Comparison of ENCODE assay signal across 10 mouse cellular contexts in the genomic region with DNA sequence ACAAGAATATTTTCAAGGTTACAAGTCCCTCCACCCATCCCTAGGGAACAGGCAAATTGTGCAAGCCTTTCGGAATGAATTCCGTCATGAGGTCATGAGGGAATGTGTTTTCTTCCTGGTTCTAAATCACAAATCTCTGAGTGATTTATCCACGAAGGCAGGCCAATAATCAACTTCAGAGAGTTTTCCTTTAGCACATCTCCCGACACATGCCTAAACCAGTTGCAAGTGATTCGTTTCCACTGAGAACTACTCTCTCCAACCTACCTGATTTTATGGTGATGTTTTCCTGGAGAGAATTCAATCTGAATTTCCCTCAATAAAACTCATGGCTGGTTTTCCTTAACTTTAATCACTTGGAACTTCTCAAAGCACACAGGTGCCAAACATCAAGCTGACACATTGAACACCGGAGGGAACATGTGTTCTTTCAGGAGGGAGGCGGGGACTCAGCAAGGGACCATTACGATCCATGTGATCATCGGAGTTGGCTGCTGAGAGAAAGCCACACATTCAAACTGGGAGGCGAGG.
DNase-seq lines count a peak whose midpoint lies in the region; ATAC-seq lines count a peak whose summit lies in the region.
"Had no signal": no experiment of that assay in that cellular context is flagged by ENCODE, and none has a peak within 500 bp of the region (broad histone marks: within the 10 kb centered on the region; RNA-seq: fewer than 3 reads in every experiment).

No protein-coding gene starts in this region.

- no peaks in the 10 kb centered on the region for H3K27me3 ChIP-seq in heart, embryonic 12.5 days (replicated peaks)
- no peaks in the 10 kb centered on the region for H3K27me3 ChIP-seq in forebrain, embryonic 14.5 days (replicated peaks; ENCODE audit: control insufficient read depth, insufficient read depth, low read length)
- H3K27me3 ChIP-seq: midbrain, embryonic 15.5 days had no signal

- WGBS in heart, embryonic 12.5 days = 66% methylated on average over 10 of the region's 10 CpGs
- WGBS in forebrain, embryonic 14.5 days = 84% methylated on average over 10 of the region's 10 CpGs

- H3K9ac ChIP-seq in heart, embryonic 12.5 days = no peak overlapping the region
- H3K9ac ChIP-seq in forebrain, embryonic 14.5 days (ENCODE audit: low read length) = no peak overlapping the region
- H3K9ac ChIP-seq: liver, postnatal 0 days; midbrain, embryonic 15.5 days had no signal

- H3K4me3 ChIP-seq in heart, embryonic 12.5 days = no peak overlapping the region
- no peak overlapping the region for H3K4me3 ChIP-seq in brown adipose tissue, adult 24 weeks (ENCODE audit: insufficient read depth, low read depth, low read length)
- H3K4me3 ChIP-seq in forebrain, embryonic 14.5 days (ENCODE audit: low read depth, low read length) = no peak overlapping the region
- H3K4me3 ChIP-seq: midbrain, embryonic 15.5 days had no signal

- intact Hi-C loops in heart, postnatal 10 days (cut with DNase I) = no loop called here

- DNase-seq in heart, adult 18-20 months = peak; percentile 82 to 84
- peak; percentile 69 to 73 for DNase-seq in heart, postnatal 10 days
- peak; percentile 9 to 13 for DNase-seq in kidney, postnatal 4 days
- DNase-seq in forebrain, embryonic 14.5 days (ENCODE audit: low spot score) = no peak
- no peak for DNase-seq in layer of hippocampus, adult 9-10 months (ENCODE audit: low spot score)
- DNase-seq: liver, postnatal 0 days had no signal

- H3K36me3 ChIP-seq in heart, embryonic 12.5 days = no peaks in the 10 kb centered on the region
- H3K36me3 ChIP-seq in forebrain, embryonic 14.5 days (ENCODE audit: control insufficient read depth, insufficient read depth, low read length) = no peaks in the 10 kb centered on the region
- H3K36me3 ChIP-seq: midbrain, embryonic 15.5 days had no signal

- H3K27ac ChIP-seq in heart, embryonic 12.5 days (ENCODE audit: poor library complexity, severe bottlenecking) = no peak overlapping the region
- peak overlapping the region; percentile 93 for H3K27ac ChIP-seq in brown adipose tissue, adult 24 weeks (replicated peaks; ENCODE audit: low read depth, low read length)
- H3K27ac ChIP-seq in forebrain, embryonic 14.5 days (ENCODE audit: low read depth, low read length) = no peak overlapping the region
- H3K27ac ChIP-seq: midbrain, embryonic 15.5 days had no signal

- no peak for ATAC-seq in heart, embryonic 12.5 days (ENCODE audit: insufficient number of reproducible peaks, low FRiP score)
- no peak for ATAC-seq in forebrain, embryonic 14.5 days
- ATAC-seq in granulocyte monocyte progenitor cell, adult 5-6 weeks (replicated peaks; ENCODE audit: poor library complexity, severe bottlenecking) = no peak
- ATAC-seq: liver, postnatal 0 days; midbrain, embryonic 15.5 days had no signal

- no peak overlapping the region for H3K4me2 ChIP-seq in heart, embryonic 12.5 days
- H3K4me2 ChIP-seq in forebrain, embryonic 14.5 days (ENCODE audit: low read length) = no peak overlapping the region
- H3K4me2 ChIP-seq: midbrain, embryonic 15.5 days had no signal

- no peaks in the 10 kb centered on the region for H3K4me1 ChIP-seq in heart, embryonic 12.5 days (replicated peaks)
- peaks cover 7% of the 10 kb centered on the region; the same call in 1 of the 2 replicates for H3K4me1 ChIP-seq in brown adipose tissue, adult 24 weeks (ENCODE audit: control insufficient read depth, insufficient read depth, insufficient read length, low read length)
- no peaks in the 10 kb centered on the region for H3K4me1 ChIP-seq in forebrain, embryonic 14.5 days (ENCODE audit: control insufficient read depth, insufficient read depth, low read length)
- H3K4me1 ChIP-seq: midbrain, embryonic 15.5 days had no signal

- no peaks in the 10 kb centered on the region for H3K9me3 ChIP-seq in heart, embryonic 12.5 days (replicated peaks)
- no peaks in the 10 kb centered on the region for H3K9me3 ChIP-seq in forebrain, embryonic 14.5 days (replicated peaks; ENCODE audit: control insufficient read depth, low read length)
- H3K9me3 ChIP-seq: midbrain, embryonic 15.5 days had no signal

Comparison
In these comparisons a context has a peak if more than half of its experiments do, and no peak if none do; other contexts are left out.
1. DNase-seq: peak in heart, adult 18-20 months (2 of 2), heart, postnatal 10 days (2 of 2) and kidney, postnatal 4 days (2 of 2); none in forebrain, embryonic 14.5 days (single experiment) and layer of hippocampus, adult 9-10 months (single experiment).